In the genomic region with DNA sequence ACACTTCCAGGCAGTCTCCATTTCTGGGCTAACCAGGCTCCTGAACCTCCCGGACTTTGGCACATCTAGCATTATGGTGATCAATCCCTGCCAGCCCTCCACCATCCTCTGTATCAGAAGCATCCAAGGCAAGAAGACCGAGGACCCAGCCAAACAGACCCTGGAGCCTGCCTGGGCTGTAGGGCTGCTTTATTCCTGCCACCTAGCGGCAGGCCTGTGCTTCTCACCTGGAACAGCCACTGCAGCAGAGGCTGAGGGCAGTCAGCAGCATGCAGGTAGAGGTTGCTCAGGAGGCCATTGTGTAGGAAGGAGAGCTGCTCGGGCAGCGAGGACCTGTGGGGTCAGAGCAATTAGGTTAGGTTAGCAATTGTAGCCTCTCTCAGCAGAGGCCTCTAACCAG, we compare ENCODE assay signal across 9 mouse cellular contexts. TPM values are rescaled to one million over a fixed set of nuclear protein-coding genes. Genes with fewer than 3 reads are reported as not detected.
DNase-seq lines count a peak whose midpoint lies in the region; ATAC-seq and TF ChIP-seq lines count a peak whose summit lies in the region.
"Had no signal": no experiment of that assay in that cellular context is flagged by ENCODE, and none has a peak within 500 bp of the region (broad histone marks: within the 10 kb centered on the region; RNA-seq: fewer than 3 reads in every experiment).

No protein-coding gene starts in this region.

- no peak overlapping the region for H3K4me2 ChIP-seq in limb, embryonic 14.5 days (replicated peaks; ENCODE audit: low read depth, low read length, severe bottlenecking)
- no peak overlapping the region for H3K4me2 ChIP-seq in stomach, embryonic 14.5 days (replicated peaks; ENCODE audit: low read depth, low read length)

- peaks cover 64% of the 10 kb centered on the region for H3K4me1 ChIP-seq in embryonic facial prominence, embryonic 10.5 days
- H3K4me1 ChIP-seq in kidney, adult 2 months (ENCODE audit: control insufficient read depth, insufficient read depth, low read length) = no peaks in the 10 kb centered on the region
- H3K4me1 ChIP-seq in limb, embryonic 14.5 days (ENCODE audit: control insufficient read depth, insufficient read depth, low read length) = no peaks in the 10 kb centered on the region
- peaks cover 24% of the 10 kb centered on the region for H3K4me1 ChIP-seq in stomach, embryonic 14.5 days (ENCODE audit: control insufficient read depth, insufficient read depth, low read length)

- TF ChIP-seq POLR2A in kidney, adult 2 months (IDR thresholded peaks at IDR 0.05; ENCODE audit: low read depth, low read length) = no peak
- TF ChIP-seq POLR2A in limb, embryonic 14.5 days (IDR thresholded peaks at IDR 0.05; ENCODE audit: borderline replicate concordance, extremely low read depth, insufficient read depth, insufficient read length) = no peak

- ATAC-seq in limb, embryonic 14.5 days (ENCODE audit: low FRiP score, low read depth) = peak; percentile 86
- peak; percentile 74 for ATAC-seq in stomach, embryonic 14.5 days (ENCODE audit: insufficient number of reproducible peaks, insufficient read depth, low FRiP score, low read depth)

- H3K9ac ChIP-seq in limb, embryonic 14.5 days (ENCODE audit: low read depth, low read length, severe bottlenecking) = no peak overlapping the region
- no peak overlapping the region for H3K9ac ChIP-seq in stomach, embryonic 14.5 days (replicated peaks; ENCODE audit: low read depth, low read length)

- DNase-seq in urinary bladder, adult 18-20 months (ENCODE audit: low spot score in 2 of 2) = peak; percentile 53 to 66
- no peak for DNase-seq in urinary bladder, postnatal 10 days (ENCODE audit: low spot score)
- peak; percentile 83 for DNase-seq in embryonic facial prominence, embryonic 10.5 days (ENCODE audit: low spot score)
- DNase-seq in heart, adult 9 months (ENCODE audit: low spot score in 2 of 2) = peak; percentile 47 to 59
- peak; percentile 82 for DNase-seq in kidney, adult 2 months
- peak; percentile 81 for DNase-seq in limb, embryonic 14.5 days (ENCODE audit: low spot score)
- DNase-seq in naive thymus-derived CD4-positive, alpha-beta T cell, adult 2 months (ENCODE audit: low read depth) = peak; percentile 70

- H3K27ac ChIP-seq in embryonic facial prominence, embryonic 10.5 days (replicated peaks) = 0 out of 2 replicates have a peak overlapping the region, but pooled peaks have one; percentile 24
- no peak overlapping the region for H3K27ac ChIP-seq in kidney, adult 2 months (ENCODE audit: insufficient read depth, low read depth, low read length)
- no peak overlapping the region for H3K27ac ChIP-seq in limb, embryonic 14.5 days (replicated peaks; ENCODE audit: low read depth, low read length)
- no peak overlapping the region for H3K27ac ChIP-seq in stomach, embryonic 14.5 days (ENCODE audit: low read length)

- H3K4me3 ChIP-seq in embryonic facial prominence, embryonic 10.5 days = no peak overlapping the region
- no peak overlapping the region for H3K4me3 ChIP-seq in kidney, adult 2 months (ENCODE audit: insufficient read depth, low read depth, low read length)
- no peak overlapping the region for H3K4me3 ChIP-seq in limb, embryonic 14.5 days (replicated peaks; ENCODE audit: low read length)
- no peak overlapping the region for H3K4me3 ChIP-seq in stomach, embryonic 14.5 days (ENCODE audit: low read depth, low read length)
- H3K4me3 ChIP-seq: myocyte had no signal

- H3K36me3 ChIP-seq in embryonic facial prominence, embryonic 10.5 days (replicated peaks) = no peaks in the 10 kb centered on the region
- H3K36me3 ChIP-seq in kidney, adult 2 months (ENCODE audit: control insufficient read depth, insufficient read depth, low read length) = no peaks in the 10 kb centered on the region
- no peaks in the 10 kb centered on the region for H3K36me3 ChIP-seq in limb, embryonic 14.5 days (ENCODE audit: control insufficient read depth, insufficient read depth, low read length)
- H3K36me3 ChIP-seq in stomach, embryonic 14.5 days (ENCODE audit: control insufficient read depth, insufficient read depth, low read length) = no peaks in the 10 kb centered on the region

- peak; percentile 81 for TF ChIP-seq CTCF in kidney, adult 2 months (conservative IDR thresholded peaks at IDR 0.05; ENCODE audit: insufficient read depth, insufficient read length, low read depth, low read length)

- H3K27me3 ChIP-seq in embryonic facial prominence, embryonic 10.5 days (replicated peaks; ENCODE audit: low read depth, poor library complexity, severe bottlenecking) = no peaks in the 10 kb centered on the region
- no peaks in the 10 kb centered on the region for H3K27me3 ChIP-seq in kidney, adult 2 months (replicated peaks; ENCODE audit: control insufficient read depth, insufficient read depth, low read length)
- no peaks in the 10 kb centered on the region for H3K27me3 ChIP-seq in limb, embryonic 14.5 days (ENCODE audit: control insufficient read depth, insufficient read depth, low read length)
- no peaks in the 10 kb centered on the region for H3K27me3 ChIP-seq in stomach, embryonic 14.5 days (ENCODE audit: control insufficient read depth, insufficient read depth, low read length)

- no peaks in the 10 kb centered on the region for H3K9me3 ChIP-seq in embryonic facial prominence, embryonic 10.5 days
- H3K9me3 ChIP-seq in limb, embryonic 14.5 days (ENCODE audit: control insufficient read depth, low read length) = no peaks in the 10 kb centered on the region
- no peaks in the 10 kb centered on the region for H3K9me3 ChIP-seq in stomach, embryonic 14.5 days (ENCODE audit: control insufficient read depth, low read depth, low read length)

- WGBS in embryonic facial prominence, embryonic 10.5 days = 19% methylated on average over 5 of the region's 5 CpGs
- WGBS in kidney, adult 2 months = 17% methylated on average over 5 of the region's 5 CpGs
- WGBS in limb, embryonic 14.5 days = 15% methylated on average over 5 of the region's 5 CpGs
- WGBS in stomach, embryonic 14.5 days = 15% methylated on average over 5 of the region's 5 CpGs

RNA-seq across cellular contexts. Expression of a gene that starts 48.0 kb away (rescaled TPM):
- 0.57 and 0.65 TPM in 2 replicates for polyA plus RNA-seq in embryonic facial prominence, embryonic 10.5 days (2016; fragmentation: Nextera tagmentation; extraction: Ambion mirVana)
- polyA plus RNA-seq in kidney, adult 2 months (2012; rRNA removed) = 0.35 and 1.1 TPM in 2 replicates
- 0.67 and 1.1 TPM in 2 replicates for polyA plus RNA-seq in limb, embryonic 14.5 days (2012; rRNA removed)
- 1.1 and 1.5 TPM in 2 replicates for polyA plus RNA-seq in limb, embryonic 14.5 days (2014; fragmentation: Nextera tagmentation; extraction: Ambion mirVana)
- 0.74 and 1.1 TPM in 2 replicates for polyA plus RNA-seq in stomach, embryonic 14.5 days (2014; fragmentation: Nextera tagmentation; extraction: Ambion mirVana)

RNA-seq across cellular contexts. Expression of a gene that starts 56.3 kb away (rescaled TPM):
- 515 and 522 TPM in 2 replicates for polyA plus RNA-seq in embryonic facial prominence, embryonic 10.5 days (2016; fragmentation: Nextera tagmentation; extraction: Ambion mirVana)
- 1,291 and 1,565 TPM in 2 replicates for polyA plus RNA-seq in kidney, adult 2 months (2012; rRNA removed)
- polyA plus RNA-seq in limb, embryonic 14.5 days (2012; rRNA removed) = 291 and 342 TPM in 2 replicates
- 544 and 588 TPM in 2 replicates for polyA plus RNA-seq in limb, embryonic 14.5 days (2014; fragmentation: Nextera tagmentation; extraction: Ambion mirVana)
- polyA plus RNA-seq in stomach, embryonic 14.5 days (2014; fragmentation: Nextera tagmentation; extraction: Ambion mirVana) = 613 and 651 TPM in 2 replicates
